Mouse (Mus musculus): ENCODE data around the gene Myrip. TPM values are rescaled to one million over a fixed set of nuclear protein-coding genes. Genes with fewer than 3 reads are reported as not detected.
A peak's percentile ranks its signal among the peaks of the same experiment; 100 is the strongest.

The Myrip gene
- polyA plus RNA-seq, 1 experiment from 2014 or later: 2.9 TPM

DNA sequence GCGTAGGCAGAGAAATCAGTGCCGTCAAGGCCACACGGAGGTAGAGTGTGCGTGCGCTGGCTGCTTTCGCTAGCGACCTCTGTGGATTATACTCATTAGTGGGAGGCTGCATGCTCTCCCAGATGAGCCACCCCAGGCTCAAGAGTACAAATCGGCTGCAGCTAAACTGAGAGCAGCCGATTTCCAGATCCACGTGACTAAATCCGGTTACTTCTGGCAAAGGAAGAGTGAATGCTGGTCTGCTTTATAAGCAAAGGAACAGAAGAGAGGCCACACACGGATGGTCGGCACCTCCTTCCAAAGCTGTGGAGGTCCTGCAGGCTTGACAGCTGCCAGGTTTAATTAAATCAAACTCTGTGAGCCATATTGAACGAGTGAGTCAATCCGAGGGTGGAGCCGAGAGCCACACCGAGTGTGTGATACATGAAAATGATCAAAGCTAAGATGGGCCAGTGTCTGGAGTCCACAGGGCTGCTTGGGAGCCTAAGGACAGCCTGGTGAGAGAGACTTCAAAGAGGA lies 108.4 kb downstream of the Myrip start:
- Histone ChIP-seq H3K27ac (0 out of 2 replicates have a peak overlapping the region, but pooled peaks have one; percentile 23), H3K4me3 (no peak overlapping the region), H3K9ac (no peak overlapping the region), H3K4me1 (peaks cover 6% of the 10 kb centered on the region; the same call in 1 of the 2 replicates), H3K9me3 (replicated peaks) (no peaks in the 10 kb centered on the region), H3K36me3 (no peaks in the 10 kb centered on the region), H3K4me2 (replicated peaks) (0 out of 2 replicates have a peak overlapping the region, but pooled peaks have one; percentile 2), H3K27me3 (no peaks in the 10 kb centered on the region)
- WGBS: 75% methylated on average over 17 of the region's 17 CpGs
- no peak for ATAC-seq (ENCODE audit: low FRiP score)

DNA sequence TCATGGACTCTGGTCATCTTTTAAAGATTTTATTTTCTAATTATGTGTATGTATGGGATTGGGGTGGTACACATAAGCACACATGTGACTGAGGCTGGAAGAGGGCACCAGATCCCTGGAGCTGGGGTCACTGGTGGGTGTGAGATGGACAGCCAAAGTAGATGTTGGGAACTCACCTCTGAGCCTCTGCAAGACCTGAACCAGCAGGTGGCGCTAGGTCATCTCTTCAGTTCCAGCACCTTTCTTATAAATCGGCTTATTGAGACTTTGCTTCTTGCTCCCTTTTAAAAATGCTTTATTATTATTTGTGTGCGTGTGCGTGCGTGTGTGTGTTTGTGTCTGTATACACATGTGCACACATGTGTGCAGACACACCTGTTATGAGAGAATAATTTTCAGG lies 109.1 kb downstream of the Myrip start:
- peaks cover 6% of the 10 kb centered on the region; the same call in 1 of the 2 replicates for H3K4me1 ChIP-seq
- no peaks in the 10 kb centered on the region for H3K36me3 ChIP-seq
- ATAC-seq (ENCODE audit: low FRiP score): no peak
- no peak overlapping the region for H3K4me3 ChIP-seq
- H3K9ac ChIP-seq: no peak overlapping the region
- H3K9me3 ChIP-seq (replicated peaks): no peaks in the 10 kb centered on the region
- H3K27me3 ChIP-seq: no peaks in the 10 kb centered on the region
- 33% methylated on average over 5 of the region's 5 CpGs for WGBS
- H3K4me2 ChIP-seq (replicated peaks): no peak overlapping the region
- no peak overlapping the region for H3K27ac ChIP-seq

DNA sequence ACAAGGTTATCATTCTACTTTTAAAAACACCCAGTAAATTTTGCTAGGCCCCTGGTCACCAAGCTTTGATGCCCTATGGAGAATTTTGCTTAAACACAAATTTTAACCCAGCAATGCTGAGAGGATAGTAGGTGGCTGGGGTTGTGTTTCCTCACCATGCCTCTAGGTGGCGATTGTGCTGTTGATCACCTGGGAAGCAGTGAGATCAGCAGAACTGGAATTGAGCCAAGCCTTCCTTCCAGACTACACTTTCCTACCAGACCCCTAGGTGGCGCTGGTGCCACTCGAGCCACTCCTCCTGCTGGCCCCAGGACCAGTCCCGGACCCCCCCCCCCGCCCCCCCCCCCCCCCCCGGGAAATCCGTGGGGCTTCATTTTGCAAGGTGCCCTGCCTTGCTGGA lies 114.2 kb downstream of the Myrip start:
- Histone ChIP-seq H3K9me3 (replicated peaks) (no peaks in the 10 kb centered on the region), H3K4me3 (no peak overlapping the region), H3K4me2 (replicated peaks) (no peak overlapping the region), H3K4me1 (no peaks in the 10 kb centered on the region), H3K27me3 (no peaks in the 10 kb centered on the region), H3K9ac (no peak overlapping the region), H3K36me3 (no peaks in the 10 kb centered on the region), H3K27ac (no peak overlapping the region)
- 0% methylated on average over 3 of the region's 7 CpGs for WGBS
- no peak for ATAC-seq (ENCODE audit: low FRiP score)

DNA sequence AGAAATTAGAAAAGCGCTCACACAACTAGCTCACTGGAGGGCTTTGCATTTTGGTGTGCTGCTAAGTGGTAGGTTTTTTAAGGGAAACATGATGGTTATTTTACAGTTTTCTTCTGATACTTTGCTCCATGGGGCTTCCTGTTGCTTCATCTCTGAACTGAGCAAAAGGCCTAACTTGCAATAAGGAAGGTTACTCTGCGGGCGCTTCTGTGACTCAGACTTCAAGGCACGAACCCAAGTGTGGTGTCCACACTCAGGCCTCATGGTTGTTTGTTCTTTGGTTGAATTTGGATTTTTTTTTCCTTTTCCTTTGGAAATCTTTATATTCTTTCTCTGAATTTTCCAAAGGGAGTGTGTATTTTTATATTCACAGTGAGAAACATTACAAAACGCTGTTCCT lies 114.8 kb downstream of the Myrip start:
- Histone ChIP-seq H3K4me2 (replicated peaks) (no peak overlapping the region), H3K9ac (no peak overlapping the region), H3K4me1 (no peaks in the 10 kb centered on the region), H3K27ac (no peak overlapping the region), H3K36me3 (no peaks in the 10 kb centered on the region), H3K4me3 (no peak overlapping the region), H3K27me3 (no peaks in the 10 kb centered on the region), H3K9me3 (replicated peaks) (no peaks in the 10 kb centered on the region)
- 93% methylated on average over 5 of the region's 5 CpGs for WGBS
- no peak for ATAC-seq (ENCODE audit: low FRiP score)

DNA sequence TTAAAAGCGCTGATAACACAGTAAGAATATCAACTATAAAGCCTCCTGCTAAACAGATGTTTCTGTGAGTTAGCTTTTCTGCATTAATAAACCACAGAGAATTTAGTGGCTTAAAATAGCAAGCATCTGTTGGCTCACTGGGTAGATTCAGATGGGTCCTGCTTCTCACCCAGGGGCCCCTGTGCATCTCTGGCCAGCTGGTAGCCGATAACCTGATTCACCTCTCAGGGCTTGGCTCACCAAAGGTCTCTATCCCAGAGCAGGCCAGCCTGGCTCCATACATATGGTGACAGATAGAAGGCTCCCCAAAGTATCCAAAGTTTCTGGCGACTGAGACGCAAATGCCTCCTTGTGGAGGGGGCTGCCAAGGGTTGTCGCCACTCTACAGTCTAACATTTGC lies 115.4 kb downstream of the Myrip start:
- no peaks in the 10 kb centered on the region for H3K27me3 ChIP-seq
- no peak overlapping the region for H3K4me2 ChIP-seq (replicated peaks)
- H3K27ac ChIP-seq: no peak overlapping the region
- WGBS: 81% methylated on average over 5 of the region's 5 CpGs
- no peaks in the 10 kb centered on the region for H3K4me1 ChIP-seq
- no peaks in the 10 kb centered on the region for H3K36me3 ChIP-seq
- no peak overlapping the region for H3K4me3 ChIP-seq
- ATAC-seq (ENCODE audit: low FRiP score): no peak
- no peak overlapping the region for H3K9ac ChIP-seq
- H3K9me3 ChIP-seq (replicated peaks): no peaks in the 10 kb centered on the region

DNA sequence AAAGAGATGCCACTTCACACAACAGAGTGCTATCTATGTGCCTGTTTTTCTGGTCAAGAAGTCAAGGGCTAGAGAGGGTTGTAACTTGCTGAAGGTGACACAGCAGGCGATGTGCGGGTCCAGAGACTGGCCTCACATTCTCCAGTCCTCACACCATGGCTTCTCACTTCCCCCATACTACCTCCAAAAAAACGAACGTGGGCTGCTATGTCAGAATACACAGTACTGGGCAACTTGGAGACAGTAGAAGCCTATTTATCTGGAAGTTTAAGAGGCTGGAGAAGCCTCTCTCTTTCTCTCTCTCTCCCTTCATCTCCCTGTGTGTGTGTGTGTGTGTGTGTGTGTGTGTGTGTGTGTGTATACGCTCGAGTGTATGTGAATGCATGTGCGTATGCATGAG lies 117.3 kb downstream of the Myrip start:
- WGBS: 85% methylated on average over 7 of the region's 7 CpGs
- H3K4me2 ChIP-seq (replicated peaks): no peak overlapping the region
- no peaks in the 10 kb centered on the region for H3K36me3 ChIP-seq

DNA sequence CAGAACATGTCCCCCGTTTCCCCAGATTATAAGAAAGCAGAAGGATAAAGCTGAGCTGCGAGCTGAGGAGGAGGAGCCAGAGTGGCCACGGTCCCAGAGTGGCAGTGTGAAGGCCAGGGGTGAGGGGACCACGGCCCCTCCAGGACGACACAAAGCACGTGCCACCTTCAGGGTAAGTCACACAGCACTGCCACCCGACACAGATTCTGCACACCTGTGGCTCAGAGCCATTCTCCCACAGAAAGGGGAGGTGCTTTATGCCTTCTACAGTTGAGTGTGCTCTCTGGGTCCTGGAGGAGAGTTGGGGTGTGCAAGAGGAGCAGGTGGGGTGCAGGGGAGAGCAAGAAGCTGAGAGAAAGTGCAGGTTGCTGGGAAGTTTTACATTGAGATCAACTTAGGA lies 123.3 kb downstream of the Myrip start:
- 77% methylated on average over 7 of the region's 7 CpGs for WGBS
- ATAC-seq (ENCODE audit: low FRiP score): no peak; the same call in 1 of the 2 replicates

More for the DNA sequence above, 117.3 kb downstream of the Myrip start:
- no peak overlapping the region for H3K4me3 ChIP-seq
- no peaks in the 10 kb centered on the region for H3K27me3 ChIP-seq
- H3K4me1 ChIP-seq: no peaks in the 10 kb centered on the region
- H3K27ac ChIP-seq: no peak overlapping the region
- no peak for ATAC-seq (ENCODE audit: low FRiP score)
- no peak overlapping the region for H3K9ac ChIP-seq
- H3K9me3 ChIP-seq (replicated peaks): no peaks in the 10 kb centered on the region

DNA sequence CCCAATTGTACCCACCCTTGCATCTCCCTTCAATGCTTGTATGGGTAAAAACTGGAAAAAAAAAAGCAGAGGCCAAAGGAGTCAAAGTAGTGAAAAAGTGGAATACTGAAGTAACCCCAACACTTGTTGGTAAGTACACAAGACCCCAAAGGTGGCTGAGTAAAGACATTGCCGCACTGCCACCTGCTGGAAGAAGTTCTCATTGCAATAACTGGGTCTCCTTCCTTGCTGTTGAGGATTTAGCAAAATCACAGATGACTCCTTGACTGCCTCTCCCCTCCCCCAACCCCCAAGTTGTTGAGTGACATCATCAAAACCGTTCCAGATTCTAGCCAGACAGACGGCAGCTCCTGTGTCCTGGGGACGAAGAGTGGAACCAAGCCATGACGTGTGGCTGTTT lies 124.5 kb downstream of the Myrip start:
- H3K4me1 ChIP-seq: no peaks in the 10 kb centered on the region
- no peak overlapping the region for H3K27ac ChIP-seq
- no peak overlapping the region for H3K4me2 ChIP-seq (replicated peaks)
- no peaks in the 10 kb centered on the region for H3K27me3 ChIP-seq
- H3K36me3 ChIP-seq: no peaks in the 10 kb centered on the region
- H3K9me3 ChIP-seq (replicated peaks): no peaks in the 10 kb centered on the region
- no peak overlapping the region for H3K9ac ChIP-seq
- ATAC-seq (ENCODE audit: low FRiP score): no peak
- 51% methylated on average over 5 of the region's 5 CpGs for WGBS
- no peak overlapping the region for H3K4me3 ChIP-seq

More for the DNA sequence above, 123.3 kb downstream of the Myrip start:
- no peaks in the 10 kb centered on the region for H3K36me3 ChIP-seq
- H3K27me3 ChIP-seq: no peaks in the 10 kb centered on the region
- no peak overlapping the region for H3K4me3 ChIP-seq
- no peaks in the 10 kb centered on the region for H3K4me1 ChIP-seq
- no peak overlapping the region for H3K9ac ChIP-seq
- no peak overlapping the region for H3K4me2 ChIP-seq (replicated peaks)
- H3K9me3 ChIP-seq (replicated peaks): no peaks in the 10 kb centered on the region
- H3K27ac ChIP-seq: no peak overlapping the region

DNA sequence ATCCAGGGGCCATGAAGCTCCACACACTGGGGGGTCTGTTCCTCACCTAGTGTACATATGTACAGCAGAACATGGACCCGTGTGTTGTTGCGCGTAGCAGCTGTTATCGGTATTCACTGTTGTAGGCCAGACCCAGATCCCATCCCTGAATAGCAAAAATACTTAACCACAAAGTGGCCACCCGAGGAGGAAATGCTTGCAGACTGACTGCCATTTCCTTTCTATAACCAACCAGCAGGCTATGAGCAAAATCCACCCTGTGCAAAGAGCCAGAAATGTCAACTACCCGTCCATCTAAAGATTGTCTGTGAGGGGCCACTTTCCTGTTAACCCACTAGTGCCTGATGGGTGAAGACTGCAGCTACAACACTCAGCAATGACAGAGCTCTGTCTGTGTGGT lies 126.9 kb downstream of the Myrip start:
- H3K4me1 ChIP-seq: no peaks in the 10 kb centered on the region
- H3K9me3 ChIP-seq (replicated peaks): no peaks in the 10 kb centered on the region
- no peak overlapping the region for H3K4me3 ChIP-seq
- ATAC-seq (ENCODE audit: low FRiP score): no peak
- H3K27me3 ChIP-seq: no peaks in the 10 kb centered on the region
- H3K36me3 ChIP-seq: no peaks in the 10 kb centered on the region
- H3K27ac ChIP-seq: no peak overlapping the region
- no peak overlapping the region for H3K4me2 ChIP-seq (replicated peaks)
- WGBS: 73% methylated on average over 6 of the region's 6 CpGs
- no peak overlapping the region for H3K9ac ChIP-seq

DNA sequence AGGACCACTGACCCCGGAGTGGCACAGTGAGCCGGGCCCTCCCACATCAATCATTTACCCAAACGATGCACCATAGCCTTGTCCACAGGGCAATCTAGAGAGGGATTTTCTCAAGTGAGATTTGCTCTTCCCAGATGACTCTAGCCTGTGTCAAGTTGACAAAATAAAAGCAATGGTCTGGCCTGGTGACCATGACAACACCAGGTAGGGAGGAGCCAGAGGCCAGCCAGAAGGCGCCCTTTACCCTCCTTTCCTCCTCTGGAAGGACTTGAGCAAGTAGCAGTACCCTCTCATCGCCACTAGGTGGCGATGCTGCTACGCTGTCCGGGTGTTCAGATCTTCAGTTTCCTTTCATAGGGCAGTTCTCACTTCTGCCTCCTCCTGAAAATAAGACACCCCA lies 132.4 kb downstream of the Myrip start:
- 30% methylated on average over 8 of the region's 8 CpGs for WGBS
- no peaks in the 10 kb centered on the region for H3K36me3 ChIP-seq
- peaks cover 4% of the 10 kb centered on the region; the same call in 1 of the 2 replicates for H3K4me1 ChIP-seq
- H3K27me3 ChIP-seq: no peaks in the 10 kb centered on the region; the same call in 1 of the 2 replicates
- H3K9me3 ChIP-seq (replicated peaks): 0 out of 2 replicates have a peak, but pooled peaks cover 2% of the 10 kb centered on the region
- H3K27ac ChIP-seq: no peak overlapping the region
- H3K4me2 ChIP-seq (replicated peaks): no peak overlapping the region
- no peak overlapping the region for H3K9ac ChIP-seq
- peak; percentile 55; the same call in 1 of the 2 replicates for ATAC-seq (ENCODE audit: low FRiP score)
- no peak overlapping the region for H3K4me3 ChIP-seq

DNA sequence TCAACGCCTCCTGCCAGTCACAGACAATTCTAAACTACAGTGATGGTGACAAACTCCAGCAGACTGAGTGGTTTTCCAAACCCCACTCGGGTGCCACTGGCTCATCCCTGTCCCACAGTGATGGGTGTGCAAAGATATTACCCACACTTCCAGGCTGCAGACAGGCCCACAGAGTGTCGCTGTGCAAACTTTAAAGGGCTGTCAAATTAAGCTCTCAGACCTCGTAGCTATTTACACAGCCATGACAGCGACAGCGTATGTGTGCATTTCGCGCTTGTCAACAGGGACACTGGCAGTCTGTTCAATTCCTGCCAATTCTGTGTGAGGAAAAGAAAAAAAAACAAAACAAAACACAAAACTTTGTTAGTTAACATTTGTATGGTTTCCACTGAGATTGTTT lies 134.5 kb downstream of the Myrip start:
- Histone ChIP-seq H3K36me3 (no peaks in the 10 kb centered on the region), H3K27me3 (no peaks in the 10 kb centered on the region; the same call in 1 of the 2 replicates), H3K9ac (no peak overlapping the region), H3K4me1 (peaks cover 4% of the 10 kb centered on the region; the same call in 1 of the 2 replicates), H3K4me3 (no peak overlapping the region), H3K27ac (no peak overlapping the region), H3K4me2 (replicated peaks) (no peak overlapping the region), H3K9me3 (replicated peaks) (0 out of 2 replicates have a peak, but pooled peaks cover 7% of the 10 kb centered on the region)
- 47% methylated on average over 8 of the region's 8 CpGs for WGBS
- ATAC-seq (ENCODE audit: low FRiP score): peak; percentile 48; the same call in 1 of the 2 replicates

DNA sequence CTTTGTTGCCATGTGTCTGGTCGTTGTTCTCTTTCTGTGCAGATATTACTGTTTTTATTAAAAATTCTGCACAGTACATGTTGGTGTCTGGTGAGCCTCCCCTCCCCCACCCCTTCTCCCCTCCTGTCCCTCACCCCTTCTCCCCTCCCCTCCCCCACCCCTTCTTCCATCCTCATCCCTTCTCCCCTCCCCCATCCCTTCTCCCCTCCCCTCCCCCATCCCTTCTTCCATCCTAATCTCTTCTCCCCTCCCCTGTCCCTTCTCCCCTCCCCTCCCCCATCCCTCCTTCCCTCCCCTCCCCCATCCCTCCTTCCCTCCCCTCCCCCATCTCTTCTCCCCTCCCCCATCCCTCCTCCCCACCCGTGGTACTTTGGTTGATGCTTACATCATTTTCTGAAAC lies 135.5 kb downstream of the Myrip start:
- Histone ChIP-seq H3K36me3 (no peaks in the 10 kb centered on the region), H3K9ac (no peak overlapping the region), H3K4me1 (peaks cover 4% of the 10 kb centered on the region; the same call in 1 of the 2 replicates), H3K4me3 (no peak overlapping the region), H3K4me2 (replicated peaks) (no peak overlapping the region), H3K27me3 (no peaks in the 10 kb centered on the region; the same call in 1 of the 2 replicates), H3K27ac (no peak overlapping the region), H3K9me3 (replicated peaks) (0 out of 2 replicates have a peak, but pooled peaks cover 8% of the 10 kb centered on the region)
- WGBS: 68% methylated on average over 2 of the region's 2 CpGs
- no peak for ATAC-seq (ENCODE audit: low FRiP score)

DNA sequence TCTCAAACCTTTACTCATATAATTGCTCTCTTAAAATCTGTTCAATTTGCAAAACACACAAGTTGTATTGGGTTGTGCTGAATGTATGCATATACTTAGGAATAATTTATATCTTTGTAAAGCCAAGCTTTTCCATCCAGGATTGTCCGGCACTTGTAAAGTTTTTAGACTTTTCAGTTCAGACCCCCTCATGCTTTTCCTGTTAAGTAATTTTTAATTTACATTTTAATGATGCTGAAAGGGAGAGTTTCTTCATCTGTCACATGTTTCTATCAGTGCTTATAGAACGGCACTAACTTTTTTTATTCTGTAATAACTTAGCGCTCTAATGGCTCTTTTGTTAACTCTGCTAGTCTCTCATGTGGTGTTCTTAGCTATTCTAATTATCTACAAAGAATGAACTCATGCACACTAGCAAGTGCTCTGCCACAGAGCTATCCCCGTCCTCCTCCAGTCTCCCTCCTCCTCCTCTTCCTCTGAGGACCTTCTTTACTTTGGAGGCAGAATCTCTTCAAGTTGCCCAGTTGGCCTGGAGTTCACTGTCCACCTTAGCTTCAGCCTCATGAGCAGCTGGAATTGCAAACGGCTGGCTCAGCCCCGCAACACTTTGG lies 136.1 kb downstream of the Myrip start:
- 51% methylated on average over 6 of the region's 6 CpGs for WGBS
- no peak overlapping the region for H3K9ac ChIP-seq
- H3K9me3 ChIP-seq (replicated peaks): 0 out of 2 replicates have a peak, but pooled peaks cover 8% of the 10 kb centered on the region
- H3K4me3 ChIP-seq: no peak overlapping the region
- no peaks in the 10 kb centered on the region for H3K36me3 ChIP-seq
- no peak overlapping the region for H3K4me2 ChIP-seq (replicated peaks)
- no peak for ATAC-seq (ENCODE audit: low FRiP score)
- no peak overlapping the region for H3K27ac ChIP-seq
- peaks cover 4% of the 10 kb centered on the region; the same call in 1 of the 2 replicates for H3K4me1 ChIP-seq
- no peaks in the 10 kb centered on the region; the same call in 1 of the 2 replicates for H3K27me3 ChIP-seq
